Mouse (Mus musculus) splenic B cell, adult 2 months (primary cell): Measurements from ENCODE around the gene Npepps.
"Not testable (repeated sequence)": the region's sequence is repeated elsewhere in the genome, so short reads cannot be mapped to it uniquely, and the experiment has no call there.

Experiments used
- DNase-seq: peaks from one replicate; pipeline ENCODE4 v3.0.0-alpha.2; 2011; ENCODE audit warnings: low read depth, low spot score
- H3K27me3 ChIP-seq: 2 replicates; pipeline ENCODE4 v1.6.1; 2012; ENCODE audit warnings: mild to moderate bottlenecking, low read length, moderate library complexity, mixed read lengths; ENCODE audit not compliant: control insufficient read depth, poor library complexity, insufficient read depth, severe bottlenecking
- H3K36me3 ChIP-seq: 2 replicates; pipeline ENCODE4 v1.6.1; 2012; ENCODE audit warnings: mild to moderate bottlenecking, low read length, moderate library complexity, mixed read lengths; ENCODE audit not compliant: control insufficient read depth, poor library complexity, insufficient read depth, severe bottlenecking

Gene Npepps

GRCm38 (mm10) chr11:97279405-97280215 is 828 bp downstream of the Npepps start:
- no peaks in the 10 kb centered on the region for H3K27me3 ChIP-seq
- peak; percentile 24 for DNase-seq

GRCm38 (mm10) chr11:97279040-97279404 is 1.4 kb downstream of the Npepps start:
- H3K27me3 ChIP-seq, result no peaks in the 10 kb centered on the region
- H3K36me3 ChIP-seq, result no peaks in the 10 kb centered on the region
- DNase-seq, result no peak

More at GRCm38 (mm10) chr11:97279405-97280215, 828 bp downstream of the Npepps start:
- no peaks in the 10 kb centered on the region for H3K36me3 ChIP-seq

GRCm38 (mm10) chr11:97278456-97278855 is 2.0 kb downstream of the Npepps start:
- no peak for DNase-seq
- Histone ChIP-seq H3K36me3 (no peaks in the 10 kb centered on the region), H3K27me3 (no peaks in the 10 kb centered on the region)

GRCm38 (mm10) chr11:97277166-97277565 is 3.3 kb downstream of the Npepps start:
- Histone ChIP-seq H3K36me3 (no peaks in the 10 kb centered on the region), H3K27me3 (no peaks in the 10 kb centered on the region)
- DNase-seq, result no peak

GRCm38 (mm10) chr11:97276019-97276418 is 4.4 kb downstream of the Npepps start:
- no peak for DNase-seq
- no peaks in the 10 kb centered on the region for H3K36me3 ChIP-seq
- no peaks in the 10 kb centered on the region for H3K27me3 ChIP-seq

GRCm38 (mm10) chr11:97275349-97275748 is 5.1 kb downstream of the Npepps start:
- no peak for DNase-seq
- Histone ChIP-seq H3K27me3 (no peaks in the 10 kb centered on the region), H3K36me3 (no peaks in the 10 kb centered on the region)

GRCm38 (mm10) chr11:97274947-97275346 is 5.5 kb downstream of the Npepps start:
- not testable (repeated sequence) for H3K36me3 ChIP-seq, DNase-seq, H3K27me3 ChIP-seq

- Histone ChIP-seq H3K36me3 (no peaks in the 10 kb centered on the region), H3K27me3 (no peaks in the 10 kb centered on the region)
- DNase-seq, result peak; percentile 42
These were observed 6.8 kb downstream of the Npepps start for GRCm38 (mm10) chr11:97273613-97274012.

- DNase-seq, result no peak
- Histone ChIP-seq H3K36me3 (no peaks in the 10 kb centered on the region), H3K27me3 (no peaks in the 10 kb centered on the region)
These were observed 7.6 kb downstream of the Npepps start for GRCm38 (mm10) chr11:97272835-97273234.

- H3K27me3 ChIP-seq, H3K36me3 ChIP-seq: not testable (repeated sequence)
- DNase-seq, result peak; percentile 9
These were observed 10.4 kb downstream of the Npepps start for GRCm38 (mm10) chr11:97270004-97270403.

GRCm38 (mm10) chr11:97266544-97266943 is 13.9 kb downstream of the Npepps start:
- not testable (repeated sequence) for H3K36me3 ChIP-seq, DNase-seq, H3K27me3 ChIP-seq

- not testable (repeated sequence) for DNase-seq
These were observed 30.8 kb downstream of the Npepps start for GRCm38 (mm10) chr11:97249649-97250048.

GRCm38 (mm10) chr11:97246510-97247159 is 33.8 kb downstream of the Npepps start:
- no peaks in the 10 kb centered on the region for H3K27me3 ChIP-seq
- no peaks in the 10 kb centered on the region; the same call in 1 of the 2 replicates for H3K36me3 ChIP-seq
- DNase-seq, result no peak

More at GRCm38 (mm10) chr11:97249649-97250048, 30.8 kb downstream of the Npepps start:
- H3K36me3 ChIP-seq, H3K27me3 ChIP-seq: not testable (repeated sequence)

- Histone ChIP-seq H3K27me3 (no peaks in the 10 kb centered on the region), H3K36me3 (peaks cover 5% of the 10 kb centered on the region)
- DNase-seq, result no peak
These were observed 39.1 kb downstream of the Npepps start for GRCm38 (mm10) chr11:97241321-97241720.

- Histone ChIP-seq H3K27me3 (no peaks in the 10 kb centered on the region), H3K36me3 (peaks cover 5% of the 10 kb centered on the region)
- no peak for DNase-seq
These were observed 42.5 kb downstream of the Npepps start for GRCm38 (mm10) chr11:97237976-97238375.
